Mouse (Mus musculus): ENCODE measurements around the gene Wdr82.
A peak's percentile ranks its signal among the peaks of the same experiment; 100 is the strongest.

Gene Wdr82

DNA sequence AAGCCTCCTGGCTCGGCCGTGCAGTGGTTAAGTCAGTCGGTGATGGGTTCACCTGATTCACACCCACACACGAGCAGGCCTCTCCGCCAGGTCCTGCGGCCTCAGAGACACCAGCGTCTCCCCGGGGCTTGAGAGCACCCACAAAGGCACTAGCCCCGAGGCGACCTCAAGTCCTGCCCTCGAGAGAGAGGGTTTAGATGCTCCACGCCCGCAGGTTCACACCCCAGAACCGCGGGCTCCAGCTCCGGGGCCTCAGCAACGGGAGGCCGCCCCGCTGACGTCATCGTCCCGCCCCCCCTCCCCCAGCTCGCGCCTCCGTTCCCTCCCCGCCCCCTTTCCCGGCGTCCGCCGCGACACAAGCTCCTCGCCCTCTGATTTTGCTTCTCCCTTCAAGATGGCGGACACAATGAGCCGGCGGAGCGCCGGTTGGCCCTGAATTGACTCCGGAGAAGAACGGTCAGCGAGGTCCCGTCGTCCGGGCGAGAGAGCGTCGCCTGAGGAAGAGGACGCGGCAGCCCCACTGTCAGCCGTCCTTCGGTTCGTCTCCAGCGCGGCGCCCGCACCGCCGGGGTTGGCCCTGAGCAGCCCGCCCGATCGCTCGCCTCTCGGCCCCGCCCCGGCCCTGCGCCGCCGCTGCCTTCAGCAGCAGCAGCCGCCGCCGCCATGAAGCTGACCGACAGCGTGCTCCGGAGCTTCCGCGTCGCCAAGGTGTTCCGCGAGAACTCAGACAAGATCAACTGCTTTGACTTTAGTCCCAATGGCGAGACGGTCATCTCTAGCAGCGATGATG is at the start of gene Wdr82:
TSS of gene Wdr82 (plus strand) at position 373 of the 790 bp plus-strand sequence.
- DNase-seq (ENCODE audit: low spot score in 2 of 2) = peak; percentile 78 to 89

DNA sequence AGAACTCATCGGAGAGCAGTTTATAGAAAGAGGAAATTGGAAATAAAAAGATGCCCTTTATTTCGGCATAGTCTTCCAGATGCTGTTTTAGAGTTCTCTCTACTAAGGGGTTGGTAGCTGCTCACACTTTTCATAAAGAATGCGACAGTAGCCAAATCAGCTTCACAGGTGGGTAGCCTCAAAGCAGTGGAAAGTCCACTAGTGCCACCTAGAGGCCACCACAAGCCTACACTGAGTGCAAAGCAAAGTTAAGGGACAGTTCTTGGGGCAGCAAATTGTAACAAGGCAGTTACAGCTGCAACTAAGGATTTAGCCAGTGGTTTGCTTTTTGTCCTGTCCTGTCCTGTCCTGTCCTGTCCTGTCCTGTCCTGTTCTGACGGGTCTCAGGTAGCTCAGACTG is 47.1 kb upstream of the Wdr82 start:
- DNase-seq (ENCODE audit: low spot score in 2 of 2) = no peak

DNA sequence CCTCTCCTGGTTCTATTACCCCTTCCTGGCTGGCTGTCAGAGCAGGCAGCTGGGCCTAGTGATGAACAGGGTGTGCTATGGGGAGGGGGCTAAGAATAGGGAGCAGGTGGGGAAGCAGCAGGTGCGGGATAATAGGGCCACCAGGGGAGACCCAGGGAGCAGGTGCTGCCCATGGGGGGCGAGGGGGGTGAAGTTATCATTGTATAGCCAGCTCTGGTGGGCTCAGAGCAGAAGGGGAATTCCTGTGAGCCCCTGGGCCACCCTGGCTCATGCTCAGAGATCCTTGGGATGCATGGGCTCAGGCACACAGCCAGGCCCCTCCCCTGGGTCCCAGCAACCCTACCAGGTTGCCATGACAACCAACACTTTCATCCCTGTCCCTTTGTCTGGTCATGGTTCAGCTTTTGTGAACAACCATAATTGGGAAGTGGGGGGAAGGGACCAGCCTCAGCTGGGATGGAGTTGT is 43.9 kb upstream of the Wdr82 start:
- no peak for DNase-seq (ENCODE audit: low spot score in 2 of 2)

DNA sequence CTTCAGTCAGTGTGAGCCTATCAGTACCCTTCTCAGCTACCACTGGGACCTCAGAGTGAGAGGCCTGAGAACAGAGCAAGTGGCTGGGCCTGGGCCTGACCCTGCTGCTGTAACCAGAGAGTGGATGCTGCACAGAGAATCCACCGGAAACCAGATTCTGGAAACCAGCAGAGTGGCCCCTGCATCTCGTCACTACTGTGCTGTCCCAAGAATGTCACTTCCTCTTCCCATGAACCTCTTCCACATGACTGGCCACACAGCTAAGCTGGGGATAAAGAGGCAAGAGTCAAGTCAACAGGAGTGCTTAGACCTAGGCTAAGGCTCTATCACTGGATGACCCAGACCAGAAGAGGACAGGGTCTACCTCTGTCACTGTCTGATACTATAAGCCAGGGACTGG is 41.7 kb upstream of the Wdr82 start:
- no peak for DNase-seq (ENCODE audit: low spot score in 2 of 2)

DNA sequence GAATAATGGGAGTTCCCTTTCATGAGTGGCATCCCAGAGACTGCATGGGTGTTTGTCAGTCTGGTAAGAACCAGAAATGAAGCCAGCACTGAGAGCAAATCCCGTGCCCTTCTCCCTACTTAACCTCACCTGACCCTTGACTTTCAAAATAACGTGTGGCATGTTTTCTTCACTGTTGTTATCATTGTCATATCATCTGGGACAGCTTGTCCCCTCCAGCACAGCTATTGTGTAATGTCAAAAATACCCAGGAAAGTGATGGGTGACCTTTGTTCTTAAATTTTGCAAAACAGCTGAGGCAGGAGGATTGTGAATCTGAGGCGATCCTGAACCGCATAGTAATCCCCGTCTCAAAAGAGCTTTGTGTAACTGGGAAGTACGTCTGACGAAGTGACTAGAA is 40.5 kb upstream of the Wdr82 start:
- DNase-seq (ENCODE audit: low spot score in 2 of 2) = no peak

DNA sequence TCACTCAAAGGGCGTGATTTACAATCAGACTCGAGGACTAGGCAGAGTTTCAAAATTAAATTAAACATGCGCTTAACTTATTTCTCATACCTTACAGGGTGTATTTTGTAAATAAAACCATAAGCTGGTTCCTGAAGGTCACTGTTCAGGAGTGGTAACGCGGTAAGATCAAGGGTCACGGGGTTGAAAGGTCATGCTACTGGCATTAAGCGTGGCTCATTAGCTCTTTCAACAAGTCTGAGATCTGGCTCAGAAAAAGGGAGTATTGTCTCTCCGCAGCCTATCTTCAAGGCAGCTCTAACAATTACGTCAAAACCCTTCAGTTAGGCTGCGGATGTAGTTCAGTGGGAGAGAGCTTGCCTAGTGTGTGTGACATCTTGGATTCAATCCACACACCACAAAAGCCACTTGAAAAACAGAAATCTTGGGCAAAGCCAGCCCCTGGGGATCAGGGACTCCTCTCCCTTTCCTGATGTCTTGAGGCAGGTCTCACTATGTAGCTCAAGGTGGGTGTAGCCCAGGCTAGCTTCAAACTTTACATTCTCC is 33.0 kb upstream of the Wdr82 start:
- DNase-seq (ENCODE audit: low spot score in 2 of 2) = no peak

DNA sequence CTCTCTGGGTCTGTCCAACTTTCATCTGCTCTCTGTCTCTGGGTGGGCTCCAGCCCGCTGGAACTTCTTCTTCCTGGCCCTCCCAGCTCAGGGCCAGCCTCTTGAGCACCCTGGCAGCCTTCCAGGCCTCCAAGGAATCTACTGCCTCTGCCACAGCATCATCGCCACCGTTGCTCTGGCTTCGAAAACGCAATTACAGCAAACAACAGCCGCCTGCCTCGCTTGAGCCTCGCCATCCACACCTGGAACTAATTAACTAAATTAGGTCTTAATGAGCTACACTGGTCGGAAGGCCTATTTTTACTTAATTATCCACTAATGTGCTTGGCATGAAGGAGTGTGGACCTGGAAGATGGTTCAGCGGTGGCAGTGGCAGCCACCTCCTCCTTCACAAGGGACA is 31.0 kb upstream of the Wdr82 start:
- no peak for DNase-seq (ENCODE audit: low spot score in 2 of 2)

DNA sequence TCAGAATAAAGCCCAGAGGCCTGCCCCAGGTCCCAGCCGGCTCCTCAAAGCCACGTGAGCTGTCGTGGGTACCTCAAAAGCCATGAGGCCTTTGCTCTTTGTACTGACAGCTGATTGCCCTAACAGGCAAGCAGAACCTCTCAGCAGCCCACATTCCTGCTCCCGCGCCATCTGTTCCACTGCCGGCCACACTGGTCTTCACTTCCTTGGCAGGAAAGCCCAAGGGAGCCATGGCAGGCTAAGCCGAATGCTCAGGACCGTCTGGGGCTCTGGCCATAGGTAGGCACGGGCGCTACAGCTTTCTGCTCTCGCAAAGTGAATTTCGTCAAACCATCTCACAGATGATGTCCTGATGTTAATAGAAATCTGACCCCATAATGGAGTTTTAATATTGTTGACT is 28.8 kb upstream of the Wdr82 start:
- no peak for DNase-seq (ENCODE audit: low spot score in 2 of 2)

DNA sequence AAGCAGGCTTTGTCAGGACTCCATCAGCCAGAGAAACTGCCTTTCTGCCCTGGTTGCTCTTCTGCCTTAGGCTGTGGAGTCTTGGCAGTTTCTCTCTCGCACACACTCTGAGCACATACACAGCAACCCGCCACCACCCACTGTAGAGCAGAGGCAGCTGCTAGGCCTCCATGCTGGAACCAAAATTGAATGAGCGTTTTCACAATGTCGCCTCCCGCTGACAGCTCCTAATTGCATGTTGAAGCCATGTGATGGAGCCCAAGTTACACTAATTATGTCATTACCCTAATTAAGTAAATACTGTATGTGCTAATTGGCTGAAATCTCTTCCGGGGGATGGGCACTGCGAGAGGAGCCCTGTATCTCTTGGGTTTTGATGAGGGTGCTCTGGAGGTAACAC is 26.6 kb upstream of the Wdr82 start:
- DNase-seq (ENCODE audit: low spot score in 2 of 2) = no peak

DNA sequence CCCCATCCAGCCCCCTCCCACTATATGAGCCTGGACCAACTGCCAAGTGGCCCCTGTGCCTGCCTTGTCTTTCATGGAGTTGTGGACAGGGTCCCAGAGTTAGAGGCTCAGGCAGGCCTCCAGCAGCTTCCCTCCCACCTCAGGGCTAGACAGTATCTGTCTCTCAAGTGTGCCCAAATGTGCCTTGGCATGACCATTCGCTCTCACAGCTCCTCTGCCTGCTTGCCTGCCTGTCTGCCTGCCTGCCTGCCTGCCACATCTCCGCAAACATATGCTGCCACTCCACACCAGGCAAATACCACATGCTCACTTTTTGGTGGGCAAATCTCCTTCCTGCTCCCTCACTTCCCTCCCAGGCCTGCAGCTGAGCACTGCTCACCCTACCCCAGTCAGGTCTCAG is 25.1 kb upstream of the Wdr82 start:
- no peak for DNase-seq (ENCODE audit: low spot score in 2 of 2)

DNA sequence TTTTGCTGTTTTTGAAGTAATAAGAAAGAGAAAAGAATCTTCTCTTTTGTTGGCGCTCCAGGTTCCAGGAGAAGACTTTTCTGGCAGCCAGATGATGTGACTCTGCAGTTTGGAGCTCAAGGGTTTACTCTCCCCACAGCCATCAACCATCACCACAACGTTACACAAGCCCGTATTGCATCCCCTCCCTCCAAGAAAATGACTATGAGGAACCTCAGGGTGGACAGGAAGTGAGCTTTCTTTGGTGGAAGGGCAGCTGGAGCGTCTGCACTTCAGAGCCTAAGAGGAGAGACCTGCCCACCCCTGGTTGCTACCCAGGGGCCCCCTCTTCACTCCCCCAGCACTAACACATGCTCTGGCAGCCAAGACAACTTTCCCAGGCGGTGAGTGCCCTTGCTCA is 23.4 kb upstream of the Wdr82 start:
- no peak for DNase-seq (ENCODE audit: low spot score in 2 of 2)

DNA sequence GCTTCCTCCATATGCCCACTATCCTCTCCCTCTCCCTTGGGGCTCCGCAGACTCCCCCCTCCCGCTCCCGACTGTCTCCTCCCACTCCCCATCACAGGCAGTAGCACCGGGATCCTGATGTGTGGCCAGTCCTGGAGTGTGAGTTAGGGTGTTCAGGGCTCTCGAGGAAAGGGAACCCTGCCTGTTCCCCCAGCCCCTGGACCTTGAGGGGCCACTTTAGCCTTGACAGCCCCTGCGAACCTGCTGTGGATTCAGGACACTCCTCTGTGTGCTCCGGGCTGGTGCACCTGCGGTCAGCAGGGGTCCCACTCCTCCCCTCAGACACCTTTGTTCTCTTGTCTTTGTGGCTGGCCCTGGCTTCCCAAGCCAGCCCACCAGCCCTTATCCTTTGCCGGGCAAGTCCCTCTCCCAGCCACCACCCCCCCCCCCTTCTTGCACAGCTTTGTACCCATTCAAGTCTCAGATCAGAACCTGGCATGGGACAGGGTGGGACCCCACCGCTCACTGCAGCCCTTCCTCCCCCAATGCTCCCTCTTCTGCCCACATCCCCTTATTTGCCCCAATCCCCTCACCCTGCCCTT is 22.8 kb upstream of the Wdr82 start:
- DNase-seq (ENCODE audit: low spot score in 2 of 2) = no peak

DNA sequence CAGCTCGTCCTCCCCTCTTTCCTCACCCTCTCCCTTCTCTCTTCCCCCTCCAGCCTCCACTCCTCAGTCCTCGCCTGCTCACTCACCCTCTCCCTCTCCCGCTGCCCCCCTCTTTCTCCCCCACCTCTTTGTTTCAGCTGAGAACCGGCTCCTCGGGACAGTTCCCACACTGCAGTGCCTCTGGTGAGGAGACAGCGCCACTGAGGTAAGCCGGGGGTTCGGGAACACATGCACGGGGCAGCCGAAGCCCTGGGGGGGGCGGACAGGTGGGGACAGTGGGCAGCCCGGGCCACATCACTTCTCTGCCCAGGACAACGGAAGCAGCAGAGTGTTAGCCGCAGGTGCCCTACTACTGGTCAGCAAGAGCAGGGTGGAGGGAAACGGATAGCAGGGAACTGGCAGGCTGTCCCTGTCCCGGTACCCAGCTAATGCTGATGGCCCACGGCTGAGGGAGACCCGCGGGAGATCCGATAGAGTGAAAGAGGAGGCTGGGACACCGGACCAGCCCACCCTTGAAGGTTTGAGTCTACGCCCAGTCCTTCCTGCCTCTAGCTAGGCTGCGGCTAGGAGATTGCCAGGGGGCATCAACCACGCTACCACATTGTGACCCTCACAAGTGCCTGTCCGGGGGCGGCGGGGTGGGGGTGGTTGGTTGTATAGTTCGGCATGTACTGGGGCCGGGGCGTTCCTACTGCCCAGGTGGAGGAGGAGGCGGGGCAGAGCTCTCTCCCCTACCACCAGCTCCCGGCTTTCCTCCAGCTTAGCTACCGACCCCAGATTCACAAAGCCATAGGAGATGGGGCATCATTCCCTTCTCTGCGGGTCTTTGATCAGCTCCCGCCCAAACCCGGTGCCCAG is 22.0 kb upstream of the Wdr82 start:
- DNase-seq (ENCODE audit: low spot score in 2 of 2) = no peak

DNA sequence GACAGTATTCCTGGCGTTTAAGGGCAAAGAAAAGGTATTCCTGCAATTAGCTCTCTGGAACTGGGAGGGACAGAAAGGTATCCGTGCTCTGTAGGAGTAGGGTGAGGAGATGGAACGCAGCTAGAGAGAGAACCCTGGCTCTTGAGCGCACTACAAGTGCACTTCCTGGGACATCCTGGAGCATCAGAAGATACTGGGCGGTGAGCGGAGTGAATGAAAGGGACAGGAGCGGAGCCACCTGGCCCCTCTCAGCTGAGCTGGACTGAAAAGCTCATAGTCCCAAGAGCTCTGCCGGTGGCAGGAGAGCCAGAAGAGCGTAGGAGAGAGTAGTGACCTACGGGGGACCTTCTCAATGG is 21.4 kb upstream of the Wdr82 start:
- DNase-seq (ENCODE audit: low spot score in 2 of 2) = no peak

DNA sequence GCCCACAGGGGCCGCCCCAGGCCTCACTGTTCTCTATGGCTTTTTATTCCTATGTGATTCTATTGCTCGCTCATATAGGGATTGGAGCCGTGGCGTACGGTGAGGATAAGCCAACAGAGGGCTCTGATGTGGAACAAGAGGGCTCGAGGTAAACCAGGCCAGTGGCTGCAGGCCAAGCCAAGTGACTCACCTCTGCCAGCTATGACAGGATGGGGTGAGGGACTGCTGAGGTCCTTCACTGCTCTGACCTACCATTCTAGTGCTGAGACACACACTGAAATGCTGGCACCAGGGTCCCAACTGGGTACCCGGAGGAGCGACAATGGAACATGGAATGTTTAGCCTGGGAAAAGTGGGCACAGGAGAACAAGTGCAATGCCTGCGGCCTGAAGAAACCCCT is 16.6 kb upstream of the Wdr82 start:
- DNase-seq (ENCODE audit: low spot score in 2 of 2) = no peak

DNA sequence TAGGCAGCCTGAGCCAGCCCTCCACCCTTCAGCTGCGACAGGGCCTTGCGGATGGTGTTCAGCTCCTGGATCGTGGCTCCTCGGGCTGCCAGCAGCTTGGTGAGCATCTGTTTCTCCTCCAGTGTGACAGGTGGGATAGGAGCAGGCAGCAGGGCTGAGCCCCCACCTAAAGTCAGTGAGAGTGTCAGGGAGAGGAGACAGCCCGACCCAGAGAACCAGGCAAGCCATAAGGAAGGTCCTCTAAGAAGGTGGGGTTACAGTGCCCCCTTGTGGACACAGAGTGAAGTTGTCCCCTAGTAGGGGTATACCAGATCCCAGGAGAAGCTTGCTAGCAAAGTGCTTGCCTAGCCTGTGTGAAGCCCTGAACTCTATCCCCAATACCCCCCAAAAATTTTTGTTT is 14.3 kb upstream of the Wdr82 start:
- no peak for DNase-seq (ENCODE audit: low spot score in 2 of 2)

DNA sequence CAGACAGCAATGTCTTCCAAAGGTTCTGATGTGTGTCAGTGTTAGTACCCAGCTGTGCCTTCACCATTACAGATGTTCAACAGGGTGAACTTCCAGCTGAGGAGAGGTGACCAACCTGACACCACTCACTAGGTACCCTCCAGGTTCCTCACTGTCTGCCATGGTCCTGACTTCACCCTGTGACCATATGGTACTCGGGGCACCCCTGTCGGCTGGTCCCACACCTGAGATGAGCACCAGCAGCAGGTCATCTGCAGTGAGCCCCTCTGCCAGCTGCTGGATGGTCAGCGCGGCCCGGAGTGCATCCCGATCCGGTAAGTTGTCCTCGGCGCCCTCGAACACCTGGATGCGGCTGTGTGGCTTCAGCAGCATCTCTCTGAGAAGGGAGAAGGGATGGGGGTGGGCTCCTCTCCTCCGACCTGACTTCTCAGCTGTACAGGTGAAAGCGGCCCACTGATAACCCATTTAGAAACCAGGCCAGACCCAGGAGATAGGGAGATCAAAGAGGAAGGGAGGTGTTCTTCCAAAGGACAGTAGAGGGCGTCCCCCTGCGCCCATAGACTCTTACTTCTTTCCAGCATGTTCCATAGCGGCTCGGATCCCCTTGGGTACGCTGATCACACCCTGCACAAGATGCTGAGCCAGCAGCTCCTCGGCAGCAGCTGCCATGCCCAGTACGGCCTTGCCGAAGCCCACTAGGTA is 13.7 kb upstream of the Wdr82 start:
- no peak for DNase-seq (ENCODE audit: low spot score in 2 of 2)

DNA sequence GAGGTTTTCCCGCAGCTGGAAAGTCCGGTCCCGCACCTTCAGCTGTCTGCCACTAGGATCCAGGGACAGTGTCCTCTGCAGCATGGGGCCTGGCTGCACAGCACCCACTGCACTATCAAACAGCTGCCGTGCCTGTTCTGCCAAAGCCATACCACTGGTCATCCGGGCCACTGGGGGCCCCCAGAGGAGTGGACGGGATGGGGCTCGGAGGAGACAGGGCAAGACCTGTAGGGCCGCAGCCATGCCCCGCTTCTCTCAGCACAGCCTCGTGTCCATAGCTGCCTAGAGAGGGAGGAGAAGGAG is 13.2 kb upstream of the Wdr82 start:
- DNase-seq (ENCODE audit: low spot score in 2 of 2) = no peak

DNA sequence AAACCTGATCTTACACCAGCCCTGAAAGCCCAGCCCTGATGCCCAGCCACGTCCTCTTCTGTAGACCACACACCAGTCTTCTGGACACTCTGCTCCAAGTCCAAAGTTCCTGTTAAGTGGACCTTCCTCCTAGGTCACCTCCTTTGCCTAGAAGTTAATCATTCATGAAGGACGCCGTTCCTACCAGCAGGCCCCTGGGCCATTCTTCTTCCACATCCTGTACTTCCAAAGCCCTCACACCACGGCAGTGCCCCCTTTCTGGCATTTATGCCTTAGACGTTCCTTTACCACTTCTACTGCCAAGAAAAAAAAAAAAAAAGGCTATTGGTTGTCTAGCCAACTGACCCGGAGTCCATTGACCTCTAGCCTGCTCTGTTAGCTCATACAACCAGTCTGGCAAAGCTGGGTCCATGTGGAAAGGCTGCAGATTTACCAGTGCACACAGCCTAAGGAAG is 12.7 kb upstream of the Wdr82 start, which contains the start of gene Glyctk:
TSS of gene Glyctk (minus strand) at position 102 of the 455 bp plus-strand sequence.
- DNase-seq (ENCODE audit: low spot score in 2 of 2) = no peak

DNA sequence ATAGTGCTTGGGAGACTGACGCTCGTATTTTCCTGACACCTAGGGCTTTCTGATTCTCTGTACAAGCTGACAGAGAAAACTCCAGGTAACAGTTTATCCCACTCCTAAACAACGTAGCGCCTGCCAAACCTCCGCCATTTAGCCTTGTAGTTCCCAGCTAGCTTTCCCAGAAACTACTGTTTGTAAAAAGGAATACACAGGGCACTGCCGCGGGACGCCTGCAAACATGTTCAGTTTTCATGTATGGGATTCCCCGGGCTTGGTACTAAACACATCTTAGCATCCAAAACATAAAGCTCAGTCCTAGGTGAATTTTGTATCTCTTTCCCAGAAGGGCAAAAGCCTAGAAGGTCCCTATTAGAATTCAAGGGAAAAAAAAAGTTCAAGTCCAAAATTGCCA is 11.5 kb upstream of the Wdr82 start:
- no peak for DNase-seq (ENCODE audit: low spot score in 2 of 2)

DNA sequence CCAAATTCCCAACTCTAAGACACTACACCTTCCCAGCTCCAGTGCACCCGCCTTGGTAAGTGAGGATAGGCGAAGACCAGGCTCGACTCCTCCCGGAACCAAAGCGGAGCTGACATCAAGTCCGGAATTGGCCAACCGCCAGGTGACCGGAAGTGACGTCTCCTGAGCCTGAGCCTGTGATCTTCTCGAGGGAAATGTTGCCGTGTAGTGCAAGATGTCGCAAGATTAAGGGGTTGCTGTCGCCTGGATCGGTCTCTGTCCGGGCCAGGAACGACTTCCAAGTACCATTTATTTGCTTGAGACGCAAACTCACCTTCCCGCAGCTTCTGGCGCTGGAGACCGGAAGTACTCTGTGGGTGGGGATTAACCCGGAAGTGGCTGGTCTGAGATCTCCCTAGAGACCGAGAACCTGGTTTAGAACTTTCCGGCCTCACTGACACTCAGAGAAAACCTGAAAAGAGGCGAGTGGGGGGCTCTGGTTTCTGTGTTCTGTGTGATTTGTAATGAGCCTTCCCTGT is 10.9 kb upstream of the Wdr82 start:
- DNase-seq (ENCODE audit: low spot score in 2 of 2) = peak; percentile 93 to 97

DNA sequence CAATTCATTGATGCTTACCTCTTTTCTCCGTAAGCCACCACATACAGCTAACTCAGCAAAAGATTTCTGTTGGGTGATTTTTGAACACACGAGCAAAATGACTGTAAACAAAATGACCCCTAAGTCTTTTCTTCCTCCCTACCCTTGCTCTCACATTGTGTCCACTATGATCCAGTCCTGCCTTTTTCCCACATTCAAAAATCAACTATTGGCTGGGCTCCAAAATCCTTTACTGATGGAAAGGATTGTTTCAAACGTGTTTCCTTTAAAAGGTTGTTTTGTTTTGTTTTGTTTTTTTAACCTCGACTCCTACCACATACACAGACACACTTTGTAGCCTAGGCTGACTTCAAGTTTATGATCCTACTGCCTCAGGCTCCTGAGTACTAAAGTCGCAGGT is 10.3 kb upstream of the Wdr82 start:
- no peak for DNase-seq (ENCODE audit: low spot score in 2 of 2)
